Mouse (Mus musculus) liver, embryonic 16.5 days (tissue): ENCODE data around the gene Tshr. TPM values are rescaled to one million over a fixed set of nuclear protein-coding genes. Genes with fewer than 3 reads are reported as not detected.
"Not testable (repeated sequence)": the region's sequence is repeated elsewhere in the genome, so short reads cannot be mapped to it uniquely, and the experiment has no call there.

Experiments
- ATAC-seq: fragments of 200-750 bp; cut with Nextera tagmentation; 2 replicates; pipeline ENCODE4 v1.8.0; 2017; ENCODE audit warnings: low read depth, mild to moderate bottlenecking, moderate number of reproducible peaks, moderate library complexity
- H3K27ac ChIP-seq: fragments of 300-500 bp; sonication (generic); 2 replicates; pipeline ENCODE4 v1.5.1; 2014; ENCODE audit warnings: mild to moderate bottlenecking, low read length
- H3K27me3 ChIP-seq: fragments of 300-500 bp; sonication (generic); 2 replicates; pipeline ENCODE4 v1.6.1; 2014; ENCODE audit warnings: low read depth, low read length, mixed read lengths; ENCODE audit not compliant: control insufficient read depth, insufficient read depth
- H3K36me3 ChIP-seq: fragments of 300-500 bp; sonication (generic); 2 replicates; pipeline ENCODE4 v1.6.1; 2014; ENCODE audit warnings: mild to moderate bottlenecking; ENCODE audit not compliant: control insufficient read depth, insufficient read depth
- H3K4me1 ChIP-seq: fragments of 300-500 bp; sonication (generic); 2 replicates; pipeline ENCODE4 v1.6.1; 2014; ENCODE audit warnings: low read depth, low read length, mixed read lengths; ENCODE audit not compliant: control insufficient read depth
- H3K4me2 ChIP-seq: fragments of 300-500 bp; sonication (generic); 2 replicates; pipeline ENCODE4 v1.6.1; 2014; ENCODE audit warnings: low read depth, low read length, mixed read lengths
- H3K4me3 ChIP-seq: fragments of 300-500 bp; sonication (generic); 2 replicates; pipeline ENCODE4 v1.5.1; 2014; ENCODE audit warnings: low read depth, mild to moderate bottlenecking, low read length
- H3K9ac ChIP-seq: fragments of 300-500 bp; sonication (generic); 2 replicates; pipeline ENCODE4 v1.6.1; 2014; ENCODE audit warnings: low read depth, low read length
- H3K9me3 ChIP-seq: fragments of 300-500 bp; sonication (generic); replicated peaks from 2 replicates; pipeline ENCODE4 v1.6.1; 2016; ENCODE audit warnings: low read length; ENCODE audit not compliant: control insufficient read depth
- WGBS: fragments of 180-500 bp; shearing (Covaris S2); extraction: QIAGEN DNeasy Blood & Tissue Kit; methylation state at CpG from one replicate; pipeline ENCODE4 v1.1.7; 2014; ENCODE audit not compliant: insufficient replicate concordance; 5-methylcytosine and 5-hydroxymethylcytosine counted together
- polyA plus RNA-seq: library from polyadenylated mRNA; unstranded; fragments of >200 nt; fragmentation: Nextera tagmentation; extraction: Ambion mirVana; gene quantifications from 2 replicates; pipeline ENCODE4 v1.2.1, GENCODE M21; 2015

Tshr gene
- polyA plus RNA-seq, 1 experiment from 2014 or later, result 0.09 TPM

- Histone ChIP-seq H3K4me3 (no peak overlapping the region), H3K9me3 (no peaks in the 10 kb centered on the region), H3K27ac (no peak overlapping the region), H3K27me3 (no peaks in the 10 kb centered on the region), H3K4me2 (no peak overlapping the region), H3K9ac (no peak overlapping the region), H3K4me1 (peaks cover 18% of the 10 kb centered on the region), H3K36me3 (peaks cover 22% of the 10 kb centered on the region)
- WGBS, result 52% methylated on average over 2 of the region's 2 CpGs
- peak; percentile 64 for ATAC-seq
These were observed 195.3 kb downstream of the Tshr start for GRCm38 (mm10) chr12:91579665-91580064.

- 73% methylated on average over 6 of the region's 6 CpGs for WGBS
- H3K9ac ChIP-seq, result no peak overlapping the region
- no peak for ATAC-seq
- no peaks in the 10 kb centered on the region for H3K9me3 ChIP-seq
- no peak overlapping the region for H3K4me2 ChIP-seq
- H3K36me3 ChIP-seq, result peaks cover 25% of the 10 kb centered on the region
- no peak overlapping the region for H3K27ac ChIP-seq
- peaks cover 18% of the 10 kb centered on the region for H3K4me1 ChIP-seq
- H3K4me3 ChIP-seq, result no peak overlapping the region
- H3K27me3 ChIP-seq, result no peaks in the 10 kb centered on the region
These were observed 197.1 kb downstream of the Tshr start for GRCm38 (mm10) chr12:91581204-91582070.

GRCm38 (mm10) chr12:91582362-91583002, 198.1 kb downstream of the Tshr start:
- peaks cover 23% of the 10 kb centered on the region for H3K36me3 ChIP-seq
- 58% methylated on average over 6 of the region's 6 CpGs for WGBS
- no peak overlapping the region for H3K4me2 ChIP-seq
- no peak overlapping the region for H3K9ac ChIP-seq
- no peak overlapping the region for H3K27ac ChIP-seq
- peaks cover 25% of the 10 kb centered on the region for H3K4me1 ChIP-seq
- H3K9me3 ChIP-seq, result no peaks in the 10 kb centered on the region
- H3K4me3 ChIP-seq, result no peak overlapping the region
- H3K27me3 ChIP-seq, result no peaks in the 10 kb centered on the region
- ATAC-seq, result no peak

- WGBS, result 82% methylated on average over 6 of the region's 6 CpGs
- Histone ChIP-seq H3K36me3 (peaks cover 17% of the 10 kb centered on the region), H3K9me3 (no peaks in the 10 kb centered on the region)
These were observed 199.0 kb downstream of the Tshr start for GRCm38 (mm10) chr12:91583409-91583808.

GRCm38 (mm10) chr12:91585206-91585605, 200.8 kb downstream of the Tshr start:
- Histone ChIP-seq H3K4me1 (peaks cover 22% of the 10 kb centered on the region), H3K4me2 (no peak overlapping the region), H3K36me3 (peaks cover 13% of the 10 kb centered on the region), H3K9me3 (no peaks in the 10 kb centered on the region), H3K27me3 (no peaks in the 10 kb centered on the region), H3K27ac (no peak overlapping the region), H3K9ac (no peak overlapping the region), H3K4me3 (no peak overlapping the region)
- WGBS, result 84% methylated on average over 3 of the region's 3 CpGs
- no peak for ATAC-seq

More at GRCm38 (mm10) chr12:91583409-91583808, 199.0 kb downstream of the Tshr start:
- H3K9ac ChIP-seq, result no peak overlapping the region
- H3K4me3 ChIP-seq, result no peak overlapping the region
- H3K27me3 ChIP-seq, result no peaks in the 10 kb centered on the region
- H3K4me2 ChIP-seq, result no peak overlapping the region
- ATAC-seq, result no peak
- peaks cover 25% of the 10 kb centered on the region for H3K4me1 ChIP-seq
- H3K27ac ChIP-seq, result no peak overlapping the region

- not testable (repeated sequence) for H3K27me3 ChIP-seq, H3K27ac ChIP-seq, ATAC-seq, H3K9me3 ChIP-seq, H3K4me3 ChIP-seq, H3K9ac ChIP-seq, H3K4me2 ChIP-seq
- peaks cover 21% of the 10 kb centered on the region for H3K4me1 ChIP-seq
- 85% methylated on average over 4 of the region's 4 CpGs for WGBS
- peaks cover 13% of the 10 kb centered on the region for H3K36me3 ChIP-seq
These were observed 201.5 kb downstream of the Tshr start for GRCm38 (mm10) chr12:91585815-91586214.

- Histone ChIP-seq H3K4me3 (peak overlapping the region; percentile 92), H3K9me3 (no peaks in the 10 kb centered on the region), H3K27ac (no peak overlapping the region), H3K4me2 (peak overlapping the region; percentile 83), H3K4me1 (peaks cover 22% of the 10 kb centered on the region), H3K36me3 (peaks cover 13% of the 10 kb centered on the region), H3K27me3 (no peaks in the 10 kb centered on the region), H3K9ac (peak overlapping the region; percentile 98; the same call in 1 of the 2 replicates)
- ATAC-seq, result no peak
- WGBS, result 37% methylated on average over 3 of the region's 3 CpGs
These were observed 202.7 kb downstream of the Tshr start for GRCm38 (mm10) chr12:91587077-91587476.

- H3K36me3 ChIP-seq, result peaks cover 13% of the 10 kb centered on the region
- no peaks in the 10 kb centered on the region for H3K27me3 ChIP-seq
- no peak overlapping the region; the same call in 1 of the 2 replicates for H3K27ac ChIP-seq
- peak overlapping the region; percentile 98 for H3K9ac ChIP-seq
- ATAC-seq, result no peak
- H3K4me2 ChIP-seq, result peak overlapping the region; percentile 83
- peak overlapping the region; percentile 92 for H3K4me3 ChIP-seq
- H3K9me3 ChIP-seq, result no peaks in the 10 kb centered on the region
- 9% methylated on average over 5 of the region's 5 CpGs for WGBS
- H3K4me1 ChIP-seq, result peaks cover 19% of the 10 kb centered on the region
These were observed 203.2 kb downstream of the Tshr start for GRCm38 (mm10) chr12:91587491-91588033.
